Mouse (Mus musculus) cerebellum, adult 2 months (tissue): ENCODE measurements around the gene Ak7.

Experiments used
- CTCF ChIP-seq: fragments of 200-500 bp; IDR thresholded peaks from 2 replicates; pipeline ENCODE4 v1.5.1; 2011; ENCODE audit warnings: low read depth, mild to moderate bottlenecking, control low read depth, low read length, moderate library complexity, borderline replicate concordance; ENCODE audit not compliant: insufficient read depth
- POLR2A ChIP-seq: fragments of 200-500 bp; IDR thresholded peaks from 2 replicates; pipeline ENCODE4 v1.6.1; 2011; ENCODE audit warnings: low read length, control low read depth, borderline replicate concordance; ENCODE audit not compliant: insufficient read depth

DNA sequence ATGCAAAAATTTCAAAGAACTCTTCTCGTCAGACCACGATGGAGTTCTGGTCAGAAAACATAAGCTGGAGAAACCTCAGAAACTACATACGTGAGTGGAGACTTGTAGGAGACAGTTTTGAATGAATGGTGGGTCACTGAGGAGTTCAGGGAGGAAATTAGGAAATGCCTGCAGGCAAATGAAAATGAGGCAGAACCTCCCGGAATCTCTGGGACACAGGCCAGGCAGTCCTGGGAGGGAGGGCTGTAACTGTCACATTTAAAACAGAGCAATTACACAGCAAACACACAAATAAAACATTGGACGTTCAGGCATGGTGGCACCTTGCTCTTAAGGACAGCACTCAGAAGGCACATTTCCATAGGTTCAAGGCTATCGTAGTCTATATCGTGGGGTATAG lies 69.1 kb downstream of the Ak7 start:
- no peak for TF ChIP-seq CTCF
- no peak for TF ChIP-seq POLR2A
